Mouse (Mus musculus): ENCODE results near the gene Phf12. TPM values are rescaled to one million over a fixed set of nuclear protein-coding genes. Genes with fewer than 3 reads are reported as not detected.
A peak's percentile ranks its signal among the peaks of the same experiment; 100 is the strongest.

Phf12 gene
- total RNA-seq, 2 experiments from 2014 or later = 15.0 to 15.8 TPM

DNA sequence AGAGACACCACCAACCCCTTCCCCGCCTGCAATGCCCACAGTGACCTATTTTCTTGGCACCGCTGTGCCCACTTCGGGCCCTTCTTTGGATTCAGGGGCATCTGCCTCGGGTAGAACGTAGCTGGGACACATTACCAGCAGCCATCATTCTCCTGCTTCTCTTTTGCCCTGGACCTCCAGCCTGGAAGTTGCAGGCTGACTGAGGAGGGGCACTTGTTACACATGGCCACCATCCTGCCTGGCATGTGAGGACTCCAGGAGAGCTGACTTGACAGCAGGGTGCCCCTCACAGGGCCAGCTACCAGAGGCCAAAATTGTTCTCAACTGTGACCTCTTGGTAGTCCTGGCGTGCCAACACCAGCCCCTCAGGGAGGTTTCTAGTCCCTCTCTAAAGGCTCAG, 4.4 kb upstream of the Phf12 start:
- no peak for DNase-seq
- Histone ChIP-seq H3K4me3 (no peak overlapping the region), H3K27ac (no peak overlapping the region)
- intact Hi-C loops (cut with DNase I) = no loop called here
- no peak for TF ChIP-seq CTCF (IDR thresholded peaks at IDR 0.05)

GRCm38 (mm10) chr11:77979221-77979809, 3.2 kb upstream of the Phf12 start:
- intact Hi-C loops (cut with DNase I) = no loop called here
- H3K27ac ChIP-seq = no peak overlapping the region
- no peak for TF ChIP-seq CTCF (IDR thresholded peaks at IDR 0.05)
- H3K4me3 ChIP-seq = no peak overlapping the region
- DNase-seq = no peak

DNA sequence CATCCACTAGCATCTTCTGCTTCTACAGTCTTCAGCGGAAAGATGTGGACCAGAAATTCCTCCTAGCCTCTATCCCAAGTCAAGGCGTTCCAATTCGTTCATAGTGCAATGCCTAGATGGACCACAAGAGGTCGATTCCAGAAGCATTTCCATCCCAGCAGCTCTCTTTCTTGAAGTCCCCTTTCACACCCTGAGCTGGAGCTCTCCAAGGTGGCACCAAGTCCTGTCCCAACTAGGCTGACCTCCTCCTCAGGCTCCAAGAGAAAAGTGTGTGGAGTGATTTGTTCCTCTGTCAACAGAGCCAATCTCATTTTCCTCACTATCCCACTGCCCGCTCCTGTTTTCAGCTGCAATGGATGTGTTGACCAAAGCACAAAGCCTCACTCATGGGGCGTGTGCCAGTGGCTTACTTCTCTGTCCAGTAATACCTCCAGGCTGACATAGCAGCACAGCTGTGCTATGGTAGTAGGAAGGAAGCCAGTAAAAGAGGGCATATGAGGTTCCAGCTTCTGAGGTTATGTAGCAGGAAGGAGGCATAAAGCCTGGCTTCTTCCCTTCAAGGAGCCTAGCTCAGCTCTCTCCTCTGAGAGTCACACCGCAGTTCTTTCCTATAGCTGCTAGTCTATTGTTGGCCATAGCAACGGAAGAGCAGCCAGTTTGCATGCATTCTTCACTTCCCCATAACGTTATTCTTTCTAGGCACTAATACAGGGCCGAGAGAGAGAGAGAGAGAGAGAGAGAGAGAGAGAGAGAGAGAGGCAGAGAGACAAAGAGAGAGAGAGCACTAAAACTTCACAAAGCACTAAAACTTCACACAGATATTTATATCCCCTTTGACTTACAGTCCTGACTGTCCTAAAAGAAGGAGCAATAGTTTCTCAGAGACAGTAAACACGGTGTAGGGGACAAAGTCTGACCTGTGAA, 2.0 kb upstream of the Phf12 start:
- intact Hi-C loops (cut with DNase I) = loop anchor here (5.0 kb wide), 1 partner anchor 197 kb away; the partner anchor contains the start of genes Nek8 and Tlcd1
- DNase-seq = peak; percentile 44
- TF ChIP-seq CTCF (IDR thresholded peaks at IDR 0.05) = peak; percentile 67
- Histone ChIP-seq H3K27ac (peak overlapping the region; percentile 97), H3K4me3 (peak overlapping the region; percentile 73; the same call in 1 of the 2 replicates)

GRCm38 (mm10) chr11:77981609-77982440, 729 bp upstream of the Phf12 start:
- peak overlapping the region; percentile 97 for H3K27ac ChIP-seq
- peak overlapping the region; percentile 73 for H3K4me3 ChIP-seq
- intact Hi-C loops (cut with DNase I) = loop anchor here (5.0 kb wide), 1 partner anchor 195 kb away; the partner anchor contains the start of genes Nek8 and Tlcd1
- no peak for TF ChIP-seq CTCF (IDR thresholded peaks at IDR 0.05)
- peak; percentile 94 for DNase-seq

DNA sequence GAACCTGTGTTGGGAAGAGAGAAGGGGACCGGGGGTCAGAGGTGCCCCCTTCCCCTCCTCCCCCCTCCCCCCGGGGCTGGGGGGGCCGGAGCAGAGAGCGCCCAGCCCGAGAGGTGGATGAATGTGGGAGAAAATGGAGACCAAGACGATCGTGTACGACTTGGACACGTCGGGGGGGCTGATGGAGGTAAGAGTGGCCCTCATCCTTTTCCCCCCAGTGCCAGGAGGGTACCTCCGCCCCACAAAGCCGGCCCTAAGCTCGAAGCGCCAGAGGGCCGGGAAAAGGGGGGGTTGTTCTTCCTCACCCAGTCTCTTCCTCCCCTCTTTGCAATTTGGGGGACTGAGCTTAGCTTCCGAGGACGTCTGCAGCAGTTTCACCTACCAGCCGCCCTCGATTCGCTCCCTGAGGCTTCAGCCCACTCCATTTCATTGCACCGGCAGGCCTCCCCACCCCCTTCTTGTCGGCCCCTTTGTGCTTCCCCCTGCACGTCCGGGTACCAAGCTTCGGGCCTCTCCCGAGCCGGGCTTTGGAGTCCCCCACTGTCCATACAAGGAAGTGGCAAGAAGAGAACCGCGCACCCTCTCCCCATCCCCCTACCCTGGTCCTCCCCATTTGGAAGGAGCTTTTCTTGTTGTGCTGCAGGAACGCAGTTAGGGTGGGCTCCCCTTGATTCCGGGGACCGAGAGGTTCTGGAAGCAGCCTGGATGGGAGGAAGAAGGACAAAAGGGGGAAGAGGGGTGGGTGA, 810 bp downstream of the Phf12 start:
- no peak for TF ChIP-seq CTCF (IDR thresholded peaks at IDR 0.05)
- peak overlapping the region; percentile 88 for H3K27ac ChIP-seq
- intact Hi-C loops (cut with DNase I) = loop anchor here (5.0 kb wide), 1 partner anchor 194 kb away; the partner anchor contains the start of genes Nek8 and Tlcd1
- peak overlapping the region; percentile 91 for H3K4me3 ChIP-seq
- peak; percentile 62 for DNase-seq

GRCm38 (mm10) chr11:77983937-77984835, 1.6 kb downstream of the Phf12 start:
- TF ChIP-seq CTCF (IDR thresholded peaks at IDR 0.05) = peak; percentile 17; the same call in 1 of the 2 replicates
- Histone ChIP-seq H3K27ac (peak overlapping the region; percentile 88), H3K4me3 (peak overlapping the region; percentile 91)
- intact Hi-C loops (cut with DNase I) = loop anchor here (2.0 to 5.0 kb wide), 2 partner anchors 35 to 193 kb away; partner anchors contain the start of genes Nek8 and Tlcd1
- DNase-seq = peak; percentile 77

GRCm38 (mm10) chr11:77984836-77985231, 2.3 kb downstream of the Phf12 start:
- H3K27ac ChIP-seq = peak overlapping the region; percentile 88
- H3K4me3 ChIP-seq = peak overlapping the region; percentile 91
- intact Hi-C loops (cut with DNase I) = loop anchor here (2.0 to 5.0 kb wide), 2 partner anchors 34 to 192 kb away; partner anchors contain the start of genes Nek8 and Tlcd1
- TF ChIP-seq CTCF (IDR thresholded peaks at IDR 0.05) = no peak
- DNase-seq = peak; percentile 46

- no peak for DNase-seq
- intact Hi-C loops (cut with DNase I) = loop anchor here (2.0 kb wide), 1 partner anchor 33 kb away; no protein-coding TSS in a partner anchor
- H3K4me3 ChIP-seq = peak overlapping the region; percentile 91
- no peak for TF ChIP-seq CTCF (IDR thresholded peaks at IDR 0.05)
- H3K27ac ChIP-seq = peak overlapping the region; percentile 88
Observed at GRCm38 (mm10) chr11:77985541-77986065, 3.0 kb downstream of the Phf12 start.

DNA sequence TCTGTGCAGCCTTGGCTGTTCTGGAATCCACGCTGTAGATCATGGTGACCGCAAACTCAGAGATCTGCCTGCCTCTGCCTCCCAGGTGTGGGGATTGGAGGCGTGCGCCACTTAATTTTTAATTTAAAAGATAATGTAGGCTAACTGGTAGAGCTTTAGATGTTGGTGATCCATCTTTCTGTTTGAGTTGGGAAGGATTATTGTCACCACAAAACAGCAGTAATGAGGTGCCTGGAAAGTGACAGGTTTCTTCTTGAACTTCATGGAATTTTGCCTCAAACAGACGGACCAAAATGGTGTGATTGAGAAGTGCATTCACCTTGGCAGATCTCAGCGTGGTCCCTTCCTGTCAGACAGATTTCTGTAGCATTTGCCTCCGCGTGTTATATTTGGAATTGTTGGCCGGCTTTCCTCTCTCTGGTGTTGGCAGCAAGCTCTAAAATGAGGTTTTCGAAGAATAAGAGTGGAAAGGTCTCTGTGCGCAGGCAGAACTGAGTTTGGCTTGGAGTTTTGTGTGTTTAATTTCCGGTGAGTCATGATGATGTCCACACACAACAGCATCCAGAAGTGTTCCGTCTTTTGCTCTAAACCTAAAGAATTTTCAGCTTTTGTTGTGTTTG, 6.6 kb downstream of the Phf12 start:
- intact Hi-C loops (cut with DNase I) = no loop called here
- no peak overlapping the region for H3K4me3 ChIP-seq
- TF ChIP-seq CTCF (IDR thresholded peaks at IDR 0.05) = no peak
- H3K27ac ChIP-seq = no peak overlapping the region
- DNase-seq = no peak

DNA sequence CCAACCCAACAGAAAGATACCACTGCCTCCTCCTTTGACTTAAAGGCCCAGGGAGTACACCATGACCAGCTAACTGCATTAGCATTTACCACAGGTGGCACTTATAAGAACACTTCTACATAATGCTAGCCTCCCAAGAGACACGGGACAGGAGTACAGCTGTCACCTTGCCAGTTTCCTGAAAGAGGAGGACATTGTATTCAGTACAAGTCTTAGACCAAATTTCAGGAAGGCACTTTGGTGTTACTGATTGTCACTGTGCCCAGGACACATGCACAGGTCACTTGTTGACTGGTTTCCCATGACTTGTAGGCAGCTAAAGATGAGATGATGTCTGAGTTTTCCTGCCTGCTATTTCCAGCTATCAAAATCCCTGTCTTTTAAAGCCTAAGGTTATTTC, 13.0 kb downstream of the Phf12 start:
- TF ChIP-seq CTCF (IDR thresholded peaks at IDR 0.05) = no peak
- intact Hi-C loops (cut with DNase I) = no loop called here
- Histone ChIP-seq H3K4me3 (no peak overlapping the region), H3K27ac (peak overlapping the region; percentile 60)
- no peak for DNase-seq
